Mouse (Mus musculus): ENCODE measurements around the gene Mapk1.

DNA sequence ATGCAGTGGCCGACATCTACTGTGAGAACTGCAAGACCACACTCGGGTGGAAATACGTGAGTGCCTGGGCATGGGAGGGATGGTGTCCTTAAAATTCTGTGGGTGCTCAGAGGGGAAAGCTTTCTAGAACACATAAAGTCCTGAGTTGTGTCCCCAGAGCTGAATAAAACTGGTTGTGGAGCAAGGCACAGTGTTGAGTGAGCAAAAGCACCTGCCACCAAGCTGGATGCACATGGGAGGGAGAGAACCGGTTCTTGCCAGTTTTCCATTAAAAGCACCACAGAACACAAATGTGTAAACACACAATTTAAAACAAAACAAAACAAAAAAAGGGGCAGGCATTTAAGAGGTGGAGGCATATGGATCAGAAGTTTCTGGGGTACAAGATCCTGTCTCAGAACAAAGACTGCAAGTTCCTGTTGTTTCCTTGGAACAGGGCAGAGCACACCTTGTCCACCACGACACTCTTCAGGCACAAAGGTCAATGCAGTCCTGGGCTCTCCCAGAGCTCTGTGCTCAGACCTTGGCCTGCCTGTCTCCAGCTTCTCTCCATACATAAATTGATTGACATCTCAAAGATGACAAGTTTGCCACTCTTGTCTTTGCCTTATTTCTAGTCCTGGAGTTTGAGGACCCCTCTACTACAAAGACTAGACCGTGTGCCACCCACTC is 99.1 kb downstream of the Mapk1 start:
- no peak for TF ChIP-seq CTCF (IDR thresholded peaks at IDR 0.05; ENCODE audit: borderline replicate concordance, insufficient read depth, low read length)
- TF ChIP-seq POLR2A (IDR thresholded peaks at IDR 0.05; ENCODE audit: low read depth, low read length): no peak

All from embryonic fibroblast, embryonic 13.5 days (primary cell).